Mouse (Mus musculus) CH12.LX (cell line): Measurements from ENCODE around the gene Apobec3. TPM values are rescaled to one million over a fixed set of nuclear protein-coding genes. Genes with fewer than 3 reads are reported as not detected.

Source experiments
- DNase-seq: peaks from one replicate; pipeline ENCODE4 v3.0.0-alpha.2; 2013; ENCODE audit errors: extremely low read depth
- H3K27ac ChIP-seq: 2 replicates; pipeline ENCODE4 v1.5.1; 2012; ENCODE audit warnings: low read depth, mild to moderate bottlenecking, control low read depth, moderate library complexity; ENCODE audit not compliant: insufficient read depth
- H3K27me3 ChIP-seq: replicated peaks from 2 replicates; pipeline ENCODE3; 2012; ENCODE audit warnings: inconsistent platforms
- H3K36me3 ChIP-seq, 2 experiments: replicated peaks in 1 of 2; 2 replicates each; pipeline versions ENCODE3 to v1.6.1; 2012; ENCODE audit warnings: inconsistent platforms in 1 of 2, low read length in 1 of 2, mild to moderate bottlenecking in 1 of 2, mixed read lengths in 1 of 2, moderate library complexity in 1 of 2; ENCODE audit not compliant: control insufficient read depth in 1 of 2, insufficient read depth in 1 of 2
- H3K4me1 ChIP-seq, 2 experiments: 2 replicates each; pipeline ENCODE4 v1.6.1; 2012; ENCODE audit warnings: inconsistent platforms in 1 of 2, moderate library complexity in 1 of 2; ENCODE audit not compliant: insufficient read depth in 2 of 2, control insufficient read depth in 1 of 2
- H3K4me2 ChIP-seq: 2 replicates; pipeline ENCODE4 v1.6.1; 2012; ENCODE audit warnings: low read depth, mild to moderate bottlenecking, control low read depth; ENCODE audit not compliant: poor library complexity, insufficient read depth, severe bottlenecking
- H3K4me3 ChIP-seq, 3 experiments: fragments of 150-350 bp in 1 of 3; sonication (generic) in 1 of 3; replicated peaks in 1 of 3; 2 replicates each; pipeline versions ENCODE3 to v1.5.1; 2011 to 2012; ENCODE audit warnings: low read depth in 2 of 3, low read length in 2 of 3, mild to moderate bottlenecking in 2 of 3, moderate library complexity in 2 of 3, control low read depth in 1 of 3, improper control_type of control experiment in 1 of 3, inconsistent platforms in 1 of 3, mixed read lengths in 1 of 3; ENCODE audit not compliant: poor library complexity in 1 of 3
- H3K79me2 ChIP-seq: replicated peaks from 2 replicates; pipeline ENCODE4 v1.6.1; 2012; ENCODE audit warnings: mild to moderate bottlenecking, moderate library complexity; ENCODE audit not compliant: control insufficient read depth, poor library complexity, insufficient read depth, severe bottlenecking; ENCODE audit errors: extremely low read depth
- H3K9ac ChIP-seq: 2 replicates; pipeline ENCODE4 v1.6.1; 2012; ENCODE audit warnings: low read depth, mild to moderate bottlenecking, control low read depth, moderate library complexity; ENCODE audit not compliant: insufficient read depth
- H3K9me3 ChIP-seq: replicated peaks from 2 replicates; pipeline ENCODE3; 2012; ENCODE audit warnings: low read length, inconsistent platforms, mixed read lengths
- CHD1 ChIP-seq: IDR thresholded peaks from 2 replicates; pipeline ENCODE4 v1.6.1; 2012; ENCODE audit warnings: low read depth, low read length, improper control_type of control experiment, inconsistent platforms
- CHD2 ChIP-seq: IDR thresholded peaks from 2 replicates; pipeline ENCODE4 v1.6.1; 2011; ENCODE audit warnings: low read length, improper control_type of control experiment
- E2F4 ChIP-seq: IDR thresholded peaks from 2 replicates; pipeline ENCODE4 v1.6.1; 2011; ENCODE audit warnings: low read depth, low read length, improper control_type of control experiment; ENCODE audit not compliant: insufficient replicate concordance
- ELF1 ChIP-seq: IDR thresholded peaks from 2 replicates; pipeline ENCODE4 v1.6.1; 2014; ENCODE audit warnings: low read depth, mild to moderate bottlenecking, inconsistent platforms, low read length, improper control_type of control experiment
- EP300 ChIP-seq: IDR thresholded peaks from 2 replicates; pipeline ENCODE4 v1.6.1; 2011; ENCODE audit warnings: low read length, improper control_type of control experiment
- ETS1 ChIP-seq: conservative IDR thresholded peaks from 2 replicates; pipeline ENCODE4 v1.6.1; 2012; ENCODE audit warnings: low read depth, mild to moderate bottlenecking, inconsistent platforms, low read length, improper control_type of control experiment, moderate library complexity
- GABPA ChIP-seq: IDR thresholded peaks from 2 replicates; pipeline ENCODE4 v1.6.1; 2012; ENCODE audit warnings: low read depth, low read length, improper control_type of control experiment, inconsistent platforms; ENCODE audit not compliant: insufficient replicate concordance
- JUN ChIP-seq: IDR thresholded peaks from 2 replicates; pipeline ENCODE4 v1.6.1; 2011; ENCODE audit warnings: low read depth, mild to moderate bottlenecking, low read length, improper control_type of control experiment, moderate library complexity; ENCODE audit not compliant: insufficient read depth
- JUND ChIP-seq: conservative IDR thresholded peaks from 2 replicates; pipeline ENCODE4 v1.6.1; 2011; ENCODE audit warnings: low read depth, low read length, improper control_type of control experiment
- MAFK ChIP-seq: IDR thresholded peaks from 2 replicates; pipeline ENCODE4 v1.6.1; 2011; ENCODE audit warnings: low read length, improper control_type of control experiment; ENCODE audit not compliant: insufficient replicate concordance
- MAX ChIP-seq: IDR thresholded peaks from 2 replicates; pipeline ENCODE4 v1.6.1; 2011; ENCODE audit warnings: low read length, improper control_type of control experiment
- MEF2A ChIP-seq: IDR thresholded peaks from 2 replicates; pipeline ENCODE4 v1.6.1; 2014; ENCODE audit warnings: low read depth, mild to moderate bottlenecking, inconsistent platforms, low read length, improper control_type of control experiment, borderline replicate concordance
- MYC ChIP-seq: IDR thresholded peaks from 2 replicates; pipeline ENCODE4 v1.6.1; 2011; ENCODE audit warnings: low read depth, mild to moderate bottlenecking, improper control_type of control experiment, low read length
- NELFE ChIP-seq: IDR thresholded peaks from 2 replicates; pipeline ENCODE4 v1.6.1; 2011; ENCODE audit warnings: low read depth, low read length, improper control_type of control experiment
- POLR2AphosphoS2 ChIP-seq: IDR thresholded peaks from 2 replicates; pipeline ENCODE4 v1.6.1; 2011; ENCODE audit warnings: low read depth, low read length, improper control_type of control experiment
- RAD21 ChIP-seq: IDR thresholded peaks from 2 replicates; pipeline ENCODE4 v1.6.1; 2011; ENCODE audit warnings: low read depth, mild to moderate bottlenecking, low read length, improper control_type of control experiment, moderate library complexity
- RCOR1 ChIP-seq: conservative IDR thresholded peaks from 2 replicates; pipeline ENCODE4 v1.6.1; 2012; ENCODE audit warnings: low read depth, mild to moderate bottlenecking, inconsistent platforms, low read length, improper control_type of control experiment
- SIN3A ChIP-seq: IDR thresholded peaks from 2 replicates; pipeline ENCODE4 v1.6.1; 2012; ENCODE audit warnings: low read length, improper control_type of control experiment, inconsistent platforms
- TBP ChIP-seq: conservative IDR thresholded peaks from 2 replicates; pipeline ENCODE4 v1.6.1; 2011; ENCODE audit warnings: low read depth, low read length, improper control_type of control experiment
- TCF12 ChIP-seq: IDR thresholded peaks from 2 replicates; pipeline ENCODE4 v1.6.1; 2014; ENCODE audit warnings: low read depth, mild to moderate bottlenecking, inconsistent platforms, low read length, improper control_type of control experiment
- USF1 ChIP-seq: IDR thresholded peaks from 2 replicates; pipeline ENCODE4 v1.6.1; 2014; ENCODE audit warnings: low read depth, mild to moderate bottlenecking, inconsistent platforms, low read length, improper control_type of control experiment
- USF2 ChIP-seq: conservative IDR thresholded peaks from 2 replicates; pipeline ENCODE4 v1.6.1; 2011; ENCODE audit warnings: low read depth, low read length, improper control_type of control experiment
- dilution Hi-C: fragments of 300-500 bp; cut with MboI; formaldehyde crosslinking; loops from 2 replicates; pipeline ENCODE4 v1.14.3; 2020; ENCODE audit warnings: low sequenced_read_pairs; ENCODE audit not compliant: extremely low pct_unique_long_range_greater_than_20kb, extremely low pct_ligation_motif_present
- in situ Hi-C: fragments of 300-500 bp; cut with MboI; formaldehyde crosslinking; loops from 3 replicates; pipeline ENCODE4 v1.14.3; 2019; ENCODE audit warnings: low sequenced_read_pairs, low pct_ligation_motif_present, low pct_unique_long_range_greater_than_20kb, mixed read lengths
- polyA plus RNA-seq: library from polyadenylated mRNA; unstranded; fragments of >175 nt; gene quantifications from 2 replicates; pipeline ENCODE4 v1.2.1, GENCODE M21; 2012; ENCODE audit warnings: low read depth; ENCODE audit not compliant: insufficient read length
- total RNA-seq, 2 experiments: library from RNA; depleted of rRNA; stranded (reverse); fragments of 300-350 nt in 1 of 2; fragments of >200 nt in 1 of 2; gene quantifications; 2 replicates each; pipeline ENCODE4 v1.2.3; 2012 to 2014

The Apobec3 gene
- total and polyA plus RNA-seq, 3 experiments, result 3.9 to 94.3 (median 10.4) TPM

GRCm38 (mm10) chr15:79883352-79883822 is 8.1 kb upstream of the Apobec3 start (continued):
- TF ChIP-seq POLR2AphosphoS2 (no peak), TBP (0 out of 2 replicates have a peak, but pooled peaks have one; percentile 20), ETS1 (no peak), EP300 (no peak), NELFE (peak; percentile 65), MAFK (no peak), RCOR1 (no peak)

GRCm38 (mm10) chr15:79884820-79885219 is 6.6 kb upstream of the Apobec3 start:
- Histone ChIP-seq H3K27ac (no peak overlapping the region), H3K9ac (no peak overlapping the region), H3K4me1 (peaks cover 3 to 7% of the 10 kb centered on the region in 2 experiments; a peak in 2 of 4 replicates), H3K27me3 (no peaks in the 10 kb centered on the region), H3K36me3 (no peaks in the 10 kb centered on the region), H3K4me2 (no peak overlapping the region), H3K79me2 (no peaks in the 10 kb centered on the region), H3K4me3 (no peak overlapping the region), H3K9me3 (no peaks in the 10 kb centered on the region)
- dilution Hi-C loops, result no loop called here
- in situ Hi-C loops, result loop anchor here (10.0 kb wide), 1 partner anchor 50 kb away; the partner anchor contains the start of genes Cbx6 and Npcd
- TF ChIP-seq MAX (no peak), JUND (no peak), E2F4 (no peak), EP300 (no peak), TCF12 (no peak), GABPA (no peak), RCOR1 (no peak), SIN3A (no peak)
- no peak for DNase-seq

- H3K27ac ChIP-seq, result no peak overlapping the region
- H3K9ac ChIP-seq, result no peak overlapping the region
- dilution Hi-C loops (no loop called here), in situ Hi-C loops (no loop called here)
- H3K27me3 ChIP-seq, result no peaks in the 10 kb centered on the region
- peak overlapping the region in 1 of 3 experiments; percentile 2 for H3K4me3 ChIP-seq
- TF ChIP-seq JUN, result no peak
- TF ChIP-seq CHD2, result no peak
- TF ChIP-seq TCF12, result no peak
- no peak for TF ChIP-seq RAD21
- no peak for TF ChIP-seq MEF2A
- no peak for TF ChIP-seq USF1
- TF ChIP-seq ETS1, result no peak
- no peak for TF ChIP-seq CHD1
- TF ChIP-seq USF2, result no peak
- no peak for TF ChIP-seq ELF1
- TF ChIP-seq TBP, result no peak
- TF ChIP-seq EP300, result no peak
- no peak for TF ChIP-seq MYC
- no peak overlapping the region for H3K4me2 ChIP-seq
- DNase-seq, result no peak
- H3K36me3 ChIP-seq, result no peaks in the 10 kb centered on the region
- no peaks in the 10 kb centered on the region for H3K79me2 ChIP-seq
- H3K9me3 ChIP-seq, result peaks cover 57% of the 10 kb centered on the region
- peaks cover 0 to 11% of the 10 kb centered on the region in 2 experiments; a peak in 1 of 4 replicates for H3K4me1 ChIP-seq
Observed at GRCm38 (mm10) chr15:79892213-79892541, 718 bp downstream of the Apobec3 start.
